Mouse (Mus musculus) Patski (cell line): ENCODE results near the gene Lyst. TPM values are rescaled to one million over a fixed set of nuclear protein-coding genes. Genes with fewer than 3 reads are reported as not detected.

Experiments
- ATAC-seq: fragments of 100-300 bp; one replicate; pipeline ENCODE4 v1.8.0; 2021
- CTCF ChIA-PET: fragments of 350-600 bp; sonication (Branson Sonifier 250); formaldehyde crosslinking; loops from one replicate; lab custom pipeline; 2022; ENCODE audit warnings: inconsistent platforms; lab: Charles Lee
- POLR2A ChIA-PET: fragments of 350-600 bp; sonication (Branson Sonifier 250); formaldehyde crosslinking; loops from one replicate; lab custom pipeline; 2022; ENCODE audit warnings: antibody characterized with exemption, inconsistent platforms; lab: Charles Lee
- DNase-seq: peaks from one replicate; pipeline ENCODE4 v3.0.0-alpha.2; 2011; ENCODE audit warnings: low read depth, low spot score
- H3K27me3 ChIP-seq: fragments of 371-371 bp; one replicate; pipeline ENCODE4 v1.5.1; 2021
- CTCF ChIP-seq: fragments of 100-300 bp; IDR thresholded peaks from one replicate; pipeline ENCODE4 v1.5.1; 2021
- in situ Hi-C: fragments of 300-500 bp; cut with MboI; formaldehyde crosslinking; loops from 3 replicates; pipeline ENCODE4 v1.11.1; 2018; ENCODE audit warnings: low pct_unique_long_range_greater_than_20kb, mixed read lengths
- polyA plus RNA-seq: library from polyadenylated mRNA; unstranded; gene quantifications from one replicate; pipeline ENCODE4 v1.2.3, GENCODE M21; 2021

Lyst gene
- polyA plus RNA-seq, 1 experiment from 2014 or later = 28.2 TPM

DNA sequence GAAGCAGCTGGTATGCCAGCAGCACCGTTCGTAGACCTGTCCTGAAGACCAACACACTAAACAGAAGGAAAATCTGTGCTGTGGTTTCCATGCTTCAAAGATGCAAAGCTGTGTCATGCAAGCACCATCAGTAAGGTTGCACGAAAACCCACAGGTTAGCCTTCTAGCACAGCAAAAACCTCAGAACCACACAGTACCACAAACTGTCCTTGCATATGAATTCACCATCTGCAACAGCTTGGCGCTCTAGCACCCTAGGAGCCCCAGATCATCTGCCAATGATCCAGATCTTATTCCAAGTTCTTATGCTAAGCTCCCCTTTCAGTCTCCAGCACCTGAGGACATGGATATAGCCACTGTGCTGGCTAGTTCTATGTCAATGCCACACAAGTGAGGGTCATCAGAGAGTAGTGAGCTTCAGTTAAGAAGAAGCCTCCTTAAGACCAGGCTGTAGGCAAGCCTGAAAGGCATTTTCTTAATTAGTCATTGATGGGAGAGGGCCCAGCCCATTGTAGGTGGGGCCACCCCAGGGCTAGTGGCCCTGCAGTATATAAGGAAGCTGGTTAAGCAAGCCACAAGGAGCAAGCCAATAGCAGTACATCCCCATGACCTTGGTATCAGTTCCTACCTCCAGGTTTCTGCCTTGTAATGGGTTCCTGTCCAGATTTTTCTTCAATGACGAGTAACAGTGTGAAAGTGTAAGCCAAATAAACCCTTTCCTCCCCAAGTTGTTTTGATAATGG, 33.0 kb upstream of the Lyst start:
- ChIA-PET POLR2A (no interaction called here), CTCF (interaction anchor here (1.0 to 2.4 kb wide), 7 partner anchors 9 to 49 kb away, joined by 3 to 9 read pairs (median 4); no protein-coding TSS in a partner anchor)
- no peaks in the 10 kb centered on the region for H3K27me3 ChIP-seq
- in situ Hi-C loops = no loop called here
- ATAC-seq (no peak), DNase-seq (no peak)
- no peak for TF ChIP-seq CTCF

DNA sequence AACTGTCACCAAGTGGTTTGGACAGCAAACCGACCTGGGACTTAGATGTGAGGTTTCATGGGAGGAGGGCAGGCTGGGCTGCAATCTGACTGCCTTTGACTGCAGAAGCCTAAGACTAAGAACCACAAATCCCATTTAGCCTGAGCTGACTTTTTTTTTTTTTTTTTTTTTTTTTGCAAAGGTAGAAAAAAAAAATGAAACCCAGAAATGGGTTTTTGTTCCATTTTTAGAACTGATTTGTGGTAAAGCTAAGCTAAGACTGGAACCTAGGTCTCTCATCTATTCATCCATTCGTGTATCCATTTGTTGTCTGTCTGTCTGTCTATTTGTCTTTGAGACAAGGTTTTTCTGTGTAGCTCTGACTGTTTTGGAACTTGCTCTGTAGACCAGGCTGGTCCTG, 31.9 kb upstream of the Lyst start:
- no peak for DNase-seq
- no peak for TF ChIP-seq CTCF
- ChIA-PET CTCF (interaction anchor here (1.1 to 2.4 kb wide), 5 partner anchors 9 to 42 kb away, joined by 3 to 9 read pairs (median 5); no protein-coding TSS in a partner anchor), POLR2A (interaction anchor here (0.6 kb wide), 1 partner anchor 9 kb away, joined by 4 read pairs; no protein-coding TSS in a partner anchor)
- H3K27me3 ChIP-seq = no peaks in the 10 kb centered on the region
- in situ Hi-C loops = no loop called here
- ATAC-seq = no peak

DNA sequence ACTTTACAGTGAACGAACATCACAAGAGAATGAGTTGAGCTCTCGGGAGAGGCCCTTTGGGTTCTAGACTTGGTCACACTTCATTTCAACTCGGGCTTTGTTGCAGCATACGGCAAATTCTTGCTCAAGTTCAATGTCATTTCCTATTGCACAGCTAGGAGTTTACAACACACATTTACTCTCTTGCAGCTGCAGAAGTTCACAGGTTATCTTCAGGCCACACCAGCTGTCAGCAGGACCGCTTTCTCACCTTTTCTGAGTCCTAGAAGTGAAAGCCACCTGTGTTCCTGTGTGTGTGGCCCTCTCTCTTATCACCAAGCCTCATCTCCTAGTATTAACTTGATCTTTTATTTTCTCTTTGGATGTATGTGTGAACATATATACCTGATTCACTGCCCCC, 31.3 kb upstream of the Lyst start:
- CTCF ChIA-PET = interaction anchor here (1.1 to 2.4 kb wide), 3 partner anchors 11 to 42 kb away, joined by 3 to 9 read pairs (median 4); no protein-coding TSS in a partner anchor
- no peak for ATAC-seq
- no peak for TF ChIP-seq CTCF
- H3K27me3 ChIP-seq = no peaks in the 10 kb centered on the region
- POLR2A ChIA-PET = interaction anchor here (0.8 kb wide), 1 partner anchor 15 kb away, joined by 6 read pairs; no protein-coding TSS in a partner anchor
- DNase-seq = no peak
- in situ Hi-C loops = no loop called here

DNA sequence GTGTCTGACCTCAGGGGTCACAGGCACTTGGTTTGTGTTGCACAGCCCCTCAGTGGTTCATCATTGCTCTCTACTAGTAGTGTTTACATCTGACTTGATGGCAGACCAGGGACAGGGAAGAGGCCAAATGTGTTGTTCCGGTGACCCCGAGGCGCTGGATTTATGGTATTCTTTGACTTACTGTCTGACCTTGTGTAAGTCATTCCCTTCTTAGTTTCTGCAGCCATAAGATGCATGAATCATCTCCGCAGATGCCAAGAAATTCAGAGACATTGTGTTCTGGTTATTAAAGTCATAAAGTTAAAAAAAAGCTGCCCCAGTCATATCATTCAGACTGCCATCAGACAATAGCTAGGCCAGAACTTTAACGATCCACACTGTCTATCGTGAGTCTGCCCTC, 27.6 kb upstream of the Lyst start:
- ChIA-PET POLR2A (no interaction called here), CTCF (interaction anchor here (0.8 kb wide), 1 partner anchor 14 kb away, joined by 3 read pairs; no protein-coding TSS in a partner anchor)
- DNase-seq = no peak
- no peaks in the 10 kb centered on the region for H3K27me3 ChIP-seq
- no peak for TF ChIP-seq CTCF
- in situ Hi-C loops = no loop called here
- ATAC-seq = no peak

DNA sequence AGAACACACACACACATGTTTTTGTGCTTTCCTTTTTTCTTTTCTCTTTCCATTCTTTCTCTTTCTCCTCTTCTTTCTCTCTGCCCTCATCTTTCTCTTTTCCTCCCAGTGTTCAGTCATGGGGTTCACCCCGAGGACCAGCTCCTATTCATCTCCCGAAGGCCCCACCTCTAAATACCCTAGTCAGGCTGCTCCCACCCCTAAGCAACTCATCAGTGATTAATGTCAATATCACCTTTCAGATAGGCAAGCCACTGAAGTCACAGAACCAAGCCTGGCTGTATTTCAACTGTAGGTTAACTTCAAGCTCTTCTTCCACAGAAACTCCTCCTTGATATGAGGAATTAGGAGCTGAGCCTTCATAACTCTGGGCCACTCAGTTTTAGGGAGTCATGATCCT, 26.1 kb upstream of the Lyst start:
- CTCF ChIA-PET = no interaction called here
- in situ Hi-C loops = no loop called here

DNA sequence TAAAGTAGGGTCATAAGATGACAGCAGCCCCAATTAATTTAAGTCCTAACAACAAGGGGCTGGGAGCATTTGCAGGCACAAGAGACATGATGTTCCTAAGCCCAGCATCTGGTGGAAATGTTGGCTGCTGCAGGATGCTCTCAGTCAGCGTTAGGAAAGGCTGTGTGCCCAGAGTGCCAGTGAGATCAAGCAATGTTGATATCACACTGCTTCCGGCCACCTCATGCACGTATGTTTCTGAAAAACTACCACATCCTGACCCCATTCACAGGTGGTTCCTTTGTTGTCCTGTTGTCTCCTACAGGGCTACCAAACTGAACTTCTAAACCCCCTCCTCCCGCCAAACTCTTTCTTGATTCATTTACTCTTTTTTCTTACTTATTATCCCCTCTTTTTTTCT, 25.7 kb upstream of the Lyst start:
- CTCF ChIA-PET = no interaction called here
- TF ChIP-seq CTCF = no peak
- in situ Hi-C loops = no loop called here
- DNase-seq (no peak), ATAC-seq (no peak)
- H3K27me3 ChIP-seq = no peaks in the 10 kb centered on the region
- POLR2A ChIA-PET = no interaction called here

More for the DNA sequence above, 26.1 kb upstream of the Lyst start:
- no peaks in the 10 kb centered on the region for H3K27me3 ChIP-seq
- ATAC-seq (no peak), DNase-seq (no peak)
- no peak for TF ChIP-seq CTCF
- POLR2A ChIA-PET = no interaction called here

DNA sequence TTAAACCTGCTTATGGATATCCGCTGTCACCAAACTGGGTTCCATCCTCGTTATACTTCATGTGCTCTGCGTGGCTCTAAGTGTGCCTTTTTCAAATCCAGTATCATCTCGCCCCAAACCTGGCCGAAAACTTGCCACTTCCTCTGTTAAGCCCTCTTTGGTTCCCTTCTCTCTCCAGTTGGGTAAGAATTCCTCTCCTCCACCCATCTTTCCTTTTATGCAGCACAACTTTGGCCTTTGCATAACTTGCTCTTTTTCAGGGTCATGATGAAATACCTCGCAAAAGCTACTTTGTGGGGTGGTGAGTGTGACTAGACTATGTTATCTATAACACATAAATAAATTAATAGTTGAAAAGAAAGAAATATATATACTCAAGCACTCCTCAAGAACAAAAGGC, 22.6 kb upstream of the Lyst start:
- in situ Hi-C loops = no loop called here
- no peak for TF ChIP-seq CTCF
- H3K27me3 ChIP-seq = no peaks in the 10 kb centered on the region
- DNase-seq (no peak), ATAC-seq (no peak)
- ChIA-PET CTCF (interaction anchor here (2.0 kb wide), 2 partner anchors 10 to 51 kb away, joined by 5 read pairs; no protein-coding TSS in a partner anchor), POLR2A (no interaction called here)

DNA sequence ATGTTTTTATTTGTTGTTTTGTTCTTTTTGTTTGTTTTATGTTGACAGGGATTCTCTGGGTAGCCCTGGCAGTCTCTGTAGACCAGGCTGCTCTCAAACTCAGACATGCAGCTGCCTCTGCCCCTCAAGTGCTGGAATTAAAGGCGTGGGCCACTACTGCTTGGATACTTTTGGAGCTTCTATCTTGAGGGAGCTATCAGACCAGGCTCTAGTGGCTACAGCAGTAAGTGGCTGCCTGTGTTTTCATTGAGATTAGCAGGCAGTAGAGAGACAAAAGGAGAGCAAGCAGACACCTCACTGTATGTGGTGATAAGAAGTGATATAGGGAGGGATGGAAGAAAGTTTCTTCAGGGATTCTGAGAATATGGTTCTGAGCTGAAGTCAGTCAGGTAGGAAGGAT, 21.4 kb upstream of the Lyst start:
- H3K27me3 ChIP-seq = no peaks in the 10 kb centered on the region
- in situ Hi-C loops = no loop called here
- TF ChIP-seq CTCF = no peak
- no peak for ATAC-seq
- ChIA-PET CTCF (interaction anchor here (2.0 kb wide), 1 partner anchor 52 kb away, joined by 5 read pairs; no protein-coding TSS in a partner anchor), POLR2A (no interaction called here)
- DNase-seq = no peak

DNA sequence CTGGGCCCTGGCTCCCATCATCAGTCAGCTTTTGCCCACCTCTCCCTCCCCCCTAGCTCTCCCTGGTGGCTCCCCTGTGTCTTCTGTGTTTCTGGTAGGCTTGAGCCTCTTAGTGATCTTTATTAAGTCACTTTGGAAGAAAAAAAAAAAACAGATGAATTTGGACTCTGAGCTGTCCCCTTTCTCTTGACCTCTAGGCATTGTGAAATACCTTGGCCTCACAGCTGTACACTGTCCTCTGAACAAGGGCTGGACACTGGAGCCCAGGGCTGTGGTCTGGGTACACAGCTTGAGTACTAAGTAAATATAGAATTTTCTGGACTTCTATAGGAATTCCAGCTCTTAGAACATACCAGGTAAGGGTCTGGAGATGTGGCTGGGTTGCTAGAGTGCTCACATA, 20.6 kb upstream of the Lyst start:
- CTCF ChIA-PET = interaction anchor here (0.9 to 1.1 kb wide), 2 partner anchors 11 to 53 kb away, joined by 3 read pairs; no protein-coding TSS in a partner anchor
- in situ Hi-C loops = loop anchor here (5.0 kb wide), 1 partner anchor 32 kb away; no protein-coding TSS in a partner anchor
- ATAC-seq (no peak), DNase-seq (no peak)
- POLR2A ChIA-PET = no interaction called here
- H3K27me3 ChIP-seq = no peaks in the 10 kb centered on the region
- TF ChIP-seq CTCF = no peak

DNA sequence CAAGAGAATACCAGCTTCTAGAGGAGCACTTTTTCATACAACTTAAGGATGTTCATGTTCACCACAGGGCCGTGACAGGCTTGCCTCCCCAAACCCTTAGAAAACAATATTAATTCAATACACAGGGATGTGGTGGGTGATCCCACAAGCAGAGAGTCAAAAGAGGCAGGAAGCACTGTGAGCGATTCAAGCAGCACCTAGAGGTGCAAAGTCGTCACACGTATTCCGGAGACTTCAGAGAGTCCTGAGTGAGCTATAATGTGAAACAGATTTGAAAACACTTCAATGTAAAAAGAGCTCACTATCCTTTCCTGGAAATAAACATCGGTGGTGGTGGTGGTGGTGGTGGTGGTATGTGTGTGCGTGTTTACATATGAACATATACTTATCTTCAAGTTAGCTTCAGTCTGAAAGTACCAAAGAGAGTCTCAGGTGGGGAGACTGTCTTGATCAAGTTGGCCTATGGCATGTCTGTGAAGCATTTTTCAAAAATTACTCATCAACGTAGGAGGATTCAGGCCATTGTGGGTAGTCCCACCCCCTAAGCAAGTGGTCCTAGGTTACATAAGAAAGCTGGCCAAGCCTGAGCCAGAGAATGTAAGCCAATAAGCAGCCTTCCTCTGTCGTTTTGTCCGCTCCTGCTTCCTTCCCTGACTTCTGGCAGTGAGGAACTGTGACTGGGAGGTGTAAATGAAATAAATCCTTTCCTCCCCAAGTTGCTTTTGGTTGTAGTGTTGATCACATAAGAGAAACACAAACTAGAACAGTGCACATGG, 17.9 kb upstream of the Lyst start:
- no peak for DNase-seq
- in situ Hi-C loops = loop anchor here (5.0 kb wide), 1 partner anchor 35 kb away; no protein-coding TSS in a partner anchor
- no peaks in the 10 kb centered on the region for H3K27me3 ChIP-seq
- ChIA-PET POLR2A (no interaction called here), CTCF (interaction anchor here (1.4 to 1.8 kb wide), 7 partner anchors 15 to 56 kb away, joined by 3 to 8 read pairs (median 4); partner anchors contain the start of gene Lyst)
- TF ChIP-seq CTCF = no peak
- ATAC-seq = no peak
